Mouse (Mus musculus) embryonic facial prominence, embryonic 10.5 days (tissue): ENCODE measurements around the gene Rassf10. TPM values are rescaled to one million over a fixed set of nuclear protein-coding genes. Genes with fewer than 3 reads are reported as not detected.
"Not testable (repeated sequence)": the region's sequence is repeated elsewhere in the genome, so short reads cannot be mapped to it uniquely, and the experiment has no call there.

Experiments
- DNase-seq: peaks from one replicate; pipeline ENCODE4 v3.0.0-alpha.2; 2017; ENCODE audit warnings: low spot score
- H3K27ac ChIP-seq: fragments of 300-500 bp; sonication (generic); replicated peaks from 2 replicates; pipeline ENCODE4 v1.5.1; 2016; ENCODE audit warnings: mild to moderate bottlenecking
- H3K27me3 ChIP-seq: fragments of 300-500 bp; sonication (generic); replicated peaks from 2 replicates; pipeline ENCODE4 v1.6.1; 2016; ENCODE audit warnings: low read depth, mild to moderate bottlenecking; ENCODE audit not compliant: poor library complexity, severe bottlenecking
- H3K36me3 ChIP-seq: fragments of 300-500 bp; sonication (generic); replicated peaks from 2 replicates; pipeline ENCODE4 v1.6.1; 2016; ENCODE audit warnings: mild to moderate bottlenecking, moderate library complexity
- H3K4me1 ChIP-seq: fragments of 300-500 bp; sonication (generic); 2 replicates; pipeline ENCODE4 v1.6.1; 2016
- H3K4me3 ChIP-seq: fragments of 300-500 bp; sonication (generic); 2 replicates; pipeline ENCODE4 v1.5.1; 2016; ENCODE audit warnings: mild to moderate bottlenecking, moderate library complexity
- H3K9me3 ChIP-seq: fragments of 300-500 bp; sonication (generic); 2 replicates; pipeline ENCODE4 v1.6.1; 2016; ENCODE audit warnings: mild to moderate bottlenecking
- WGBS: fragments of 180-500 bp; shearing (Covaris S2); methylation state at CpG from one replicate; pipeline ENCODE4 v1.1.7; 2016; 5-methylcytosine and 5-hydroxymethylcytosine counted together
- polyA plus RNA-seq: library from polyadenylated mRNA; unstranded; fragments of >200 nt; fragmentation: Nextera tagmentation; extraction: Ambion mirVana; gene quantifications from 2 replicates; pipeline ENCODE4 v1.2.1, GENCODE M21; 2016

The Rassf10 gene
- polyA plus RNA-seq, 1 experiment from 2014 or later, result 2.3 TPM

DNA sequence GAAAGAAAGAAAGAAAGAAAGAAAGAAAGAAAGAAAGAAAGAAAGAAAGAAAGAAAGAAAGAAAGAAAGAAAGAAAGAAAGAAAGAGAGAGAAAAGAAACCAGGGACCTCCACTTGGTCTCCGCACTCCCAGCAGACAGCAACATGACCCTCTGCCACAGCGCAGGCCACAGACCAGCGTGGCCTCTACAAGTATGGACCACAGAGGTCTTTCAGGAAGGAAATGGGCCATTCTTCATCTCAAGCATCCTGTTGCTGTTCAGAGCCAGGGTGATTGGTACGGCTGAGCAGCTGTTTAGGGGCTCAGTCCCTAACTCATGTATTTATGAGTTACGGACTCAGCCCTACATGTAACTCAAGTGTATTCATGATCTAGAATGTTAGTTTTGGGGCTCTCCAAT, 17.9 kb upstream of the Rassf10 start:
- H3K27ac ChIP-seq, H3K9me3 ChIP-seq, H3K4me1 ChIP-seq, DNase-seq, H3K36me3 ChIP-seq, H3K27me3 ChIP-seq, H3K4me3 ChIP-seq: not testable (repeated sequence)
- 89% methylated on average over 5 of the region's 5 CpGs for WGBS

DNA sequence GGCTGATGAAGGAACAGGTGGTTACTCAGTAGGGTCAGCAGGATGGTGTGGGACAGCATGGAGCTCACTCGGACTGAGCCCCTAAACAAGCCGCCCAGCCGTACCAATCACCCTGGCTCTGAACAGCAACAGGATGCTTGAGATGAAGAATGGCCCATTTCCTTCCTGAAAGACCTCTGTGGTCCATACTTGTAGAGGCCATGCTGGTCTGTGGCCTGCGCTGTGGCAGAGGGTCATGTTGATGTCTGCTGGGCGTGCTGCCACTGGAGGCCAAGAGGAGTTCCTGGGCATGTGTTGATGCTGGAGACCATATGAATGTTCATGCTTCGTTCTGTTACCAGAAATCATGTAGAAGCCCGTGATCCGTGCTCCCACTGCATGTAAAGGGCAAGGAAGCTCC, 16.7 kb upstream of the Rassf10 start:
- no peak for DNase-seq
- Histone ChIP-seq H3K9me3 (no peaks in the 10 kb centered on the region), H3K4me3 (no peak overlapping the region), H3K36me3 (no peaks in the 10 kb centered on the region), H3K4me1 (no peaks in the 10 kb centered on the region; the same call in 1 of the 2 replicates), H3K27me3 (no peaks in the 10 kb centered on the region), H3K27ac (no peak overlapping the region)
- 93% methylated on average over 8 of the region's 8 CpGs for WGBS

DNA sequence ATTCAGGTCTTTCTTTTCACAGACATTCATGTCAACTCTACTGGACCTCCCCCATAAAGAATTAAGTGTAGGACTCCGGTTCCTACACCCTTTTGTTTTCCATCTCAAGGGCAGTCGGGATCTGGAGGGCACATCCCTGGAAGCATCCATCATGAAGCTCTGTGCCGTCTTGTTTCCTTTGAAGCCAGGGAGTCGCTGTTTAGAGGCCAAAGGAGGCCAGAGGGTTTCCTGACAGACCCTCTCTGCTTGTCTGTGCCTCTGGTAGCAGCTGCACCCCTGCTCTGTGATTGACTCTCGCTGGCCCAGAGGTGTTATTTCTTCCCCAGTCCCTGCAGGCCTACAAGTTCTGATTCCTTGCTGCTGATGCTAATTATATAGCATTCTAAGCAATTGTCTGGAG, 14.8 kb upstream of the Rassf10 start:
- Histone ChIP-seq H3K27ac (no peak overlapping the region), H3K9me3 (no peaks in the 10 kb centered on the region), H3K4me1 (no peaks in the 10 kb centered on the region; the same call in 1 of the 2 replicates), H3K36me3 (no peaks in the 10 kb centered on the region), H3K27me3 (no peaks in the 10 kb centered on the region), H3K4me3 (no peak overlapping the region)
- 57% methylated on average over 5 of the region's 5 CpGs for WGBS
- no peak for DNase-seq

DNA sequence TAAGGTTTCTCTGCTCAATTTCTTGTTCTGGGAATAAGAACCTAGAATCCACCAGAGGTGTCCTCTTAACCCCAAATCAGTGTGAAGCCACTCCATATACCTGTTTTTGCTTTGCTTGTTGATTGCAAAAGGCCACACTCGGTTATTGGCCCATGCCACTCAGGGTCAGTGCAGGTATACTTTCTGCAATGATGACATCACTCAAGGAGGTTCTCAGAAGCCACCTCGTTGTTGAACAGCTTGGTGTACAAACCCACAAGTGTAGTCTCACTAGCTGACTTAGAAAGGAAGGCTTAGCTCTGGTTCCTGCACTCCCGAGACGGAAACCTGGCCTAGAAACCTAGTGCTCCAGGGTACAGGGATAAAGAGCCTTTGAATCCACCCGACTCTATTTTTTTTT, 11.2 kb upstream of the Rassf10 start:
- no peak overlapping the region for H3K27ac ChIP-seq
- H3K9me3 ChIP-seq, result no peaks in the 10 kb centered on the region
- no peaks in the 10 kb centered on the region for H3K36me3 ChIP-seq
- no peak for DNase-seq
- 82% methylated on average over 5 of the region's 5 CpGs for WGBS
- H3K4me3 ChIP-seq, result no peak overlapping the region
- H3K4me1 ChIP-seq, result no peaks in the 10 kb centered on the region; the same call in 1 of the 2 replicates
- H3K27me3 ChIP-seq, result no peaks in the 10 kb centered on the region

DNA sequence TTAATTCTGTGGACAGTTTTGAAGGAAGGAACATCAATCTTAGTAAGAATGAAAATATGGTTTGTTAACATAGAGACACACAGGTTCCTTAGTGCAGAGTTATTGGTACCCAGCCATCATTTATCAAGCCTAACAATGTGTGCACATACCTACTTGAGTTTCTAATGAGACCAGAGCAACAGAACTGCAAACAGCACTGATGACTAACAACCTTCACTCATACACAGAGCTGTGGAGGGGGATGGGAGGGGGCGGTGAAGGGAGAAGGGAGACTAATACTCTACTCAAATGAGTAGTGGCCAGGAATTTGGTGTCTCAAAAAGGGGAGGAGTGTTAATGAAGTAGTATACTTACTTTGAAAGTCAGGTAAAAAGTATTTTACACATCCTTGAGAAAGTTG, 10.7 kb upstream of the Rassf10 start:
- 90% methylated on average over 1 of the region's 1 CpGs for WGBS

DNA sequence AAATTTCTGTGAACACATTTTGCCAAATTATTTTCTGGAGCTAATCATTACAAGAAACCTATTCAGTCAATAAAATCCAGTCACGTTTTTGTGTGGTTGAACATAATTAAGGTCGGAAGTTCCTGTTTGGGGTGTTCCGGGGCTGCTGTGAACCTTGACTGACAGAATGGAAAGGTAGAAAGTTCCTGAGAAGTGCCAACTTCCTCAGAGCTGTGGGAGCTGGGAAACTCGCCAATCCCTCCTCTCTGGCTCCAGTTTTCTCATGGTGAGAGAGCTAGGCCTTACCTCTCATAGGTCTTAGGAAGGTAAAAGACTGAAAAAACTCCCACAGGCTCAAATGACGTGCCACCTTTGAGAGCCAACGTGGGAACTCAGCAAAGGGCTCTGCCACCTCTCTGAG, 7.1 kb upstream of the Rassf10 start:
- WGBS, result 63% methylated on average over 6 of the region's 6 CpGs
- peaks cover 13% of the 10 kb centered on the region; the same call in 1 of the 2 replicates for H3K27me3 ChIP-seq
- no peak overlapping the region for H3K27ac ChIP-seq
- H3K4me3 ChIP-seq, result no peak overlapping the region
- no peak for DNase-seq
- peaks cover 4% of the 10 kb centered on the region; the same call in 1 of the 2 replicates for H3K4me1 ChIP-seq
- no peaks in the 10 kb centered on the region for H3K36me3 ChIP-seq
- no peaks in the 10 kb centered on the region for H3K9me3 ChIP-seq

More for the DNA sequence above, 10.7 kb upstream of the Rassf10 start:
- Histone ChIP-seq H3K27ac (no peak overlapping the region), H3K36me3 (no peaks in the 10 kb centered on the region), H3K4me1 (no peaks in the 10 kb centered on the region; the same call in 1 of the 2 replicates), H3K27me3 (no peaks in the 10 kb centered on the region), H3K9me3 (no peaks in the 10 kb centered on the region), H3K4me3 (no peak overlapping the region)
- DNase-seq, result no peak

DNA sequence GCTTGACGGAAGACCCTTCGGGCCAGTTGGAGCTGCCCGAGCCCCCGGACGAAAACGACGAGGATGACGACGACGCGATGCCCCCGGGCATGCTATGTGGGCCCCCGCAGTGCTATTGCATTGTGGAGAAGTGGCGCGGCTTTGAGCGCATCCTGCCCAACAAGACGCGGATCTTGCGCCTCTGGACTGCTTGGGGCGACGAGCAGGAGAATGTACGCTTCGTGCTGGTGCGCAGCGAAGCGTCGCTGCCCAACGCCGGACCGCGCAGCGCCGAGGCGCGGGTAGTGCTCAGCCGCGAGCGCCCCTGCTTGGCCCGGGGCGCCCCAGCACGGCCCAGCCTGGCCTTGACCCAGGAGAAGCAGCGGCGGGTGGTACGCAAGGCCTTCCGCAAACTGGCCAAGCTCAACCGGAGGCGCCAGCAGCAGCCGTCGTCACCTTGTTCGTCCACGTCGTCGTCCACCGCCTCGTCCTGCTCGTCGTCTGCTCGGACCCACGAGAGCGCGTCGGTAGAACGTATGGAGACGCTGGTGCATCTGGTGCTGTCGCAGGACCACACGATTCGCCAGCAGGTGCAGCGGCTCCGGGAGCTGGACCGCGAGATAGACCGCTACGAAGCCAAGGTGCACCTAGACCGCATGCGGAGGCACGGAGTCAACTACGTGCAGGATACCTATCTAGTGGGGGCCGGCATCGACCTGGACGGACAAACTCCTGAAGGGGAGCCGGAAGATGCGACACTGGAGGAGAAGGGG, 765 bp downstream of the Rassf10 start:
- peaks cover 38% of the 10 kb centered on the region for H3K4me1 ChIP-seq
- H3K9me3 ChIP-seq, result no peaks in the 10 kb centered on the region
- WGBS, result 1% methylated on average over 82 of the region's 82 CpGs
- peak overlapping the region; percentile 57 for H3K4me3 ChIP-seq
- H3K27ac ChIP-seq, result peak overlapping the region; percentile 59
- DNase-seq, result peak; percentile 57
- peaks cover 75% of the 10 kb centered on the region for H3K27me3 ChIP-seq
- H3K36me3 ChIP-seq, result no peaks in the 10 kb centered on the region

DNA sequence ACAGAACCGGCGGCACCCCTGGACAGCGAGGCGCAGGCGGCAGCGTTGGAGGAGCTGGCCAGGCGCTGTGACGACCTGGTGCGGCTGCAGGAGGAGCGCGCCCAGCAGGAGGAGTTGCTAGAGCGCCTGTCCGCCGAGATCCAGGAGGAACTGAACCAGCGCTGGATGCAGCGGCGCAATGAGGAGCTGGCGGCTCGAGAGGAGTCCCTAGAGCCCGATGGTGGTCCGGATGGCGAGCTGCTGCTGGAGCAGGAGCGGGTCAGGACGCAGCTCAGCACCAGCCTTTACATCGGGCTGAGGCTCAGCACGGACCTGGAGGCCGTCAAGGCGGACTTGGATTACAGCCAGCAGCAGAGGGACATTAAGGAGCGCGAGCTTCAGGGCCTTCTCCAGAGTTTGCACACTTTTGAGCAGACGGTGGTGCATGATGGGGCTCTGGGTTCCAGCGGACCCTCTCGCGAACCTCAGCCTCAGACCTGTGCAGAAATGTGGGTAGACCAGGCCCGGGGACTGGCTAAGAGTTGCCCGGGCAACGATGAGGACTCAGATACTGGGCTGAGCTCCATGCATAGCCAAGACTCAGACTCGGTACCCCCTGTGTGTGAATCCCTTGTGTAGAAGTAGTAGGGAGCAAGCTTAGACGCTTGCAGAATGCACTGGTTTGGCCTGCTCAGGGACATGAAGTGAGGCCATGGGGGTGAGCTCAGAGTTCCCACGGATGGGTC, 1.5 kb downstream of the Rassf10 start:
- Histone ChIP-seq H3K4me3 (peak overlapping the region; percentile 57), H3K27me3 (peaks cover 75% of the 10 kb centered on the region), H3K9me3 (no peaks in the 10 kb centered on the region), H3K4me1 (peaks cover 37% of the 10 kb centered on the region), H3K36me3 (no peaks in the 10 kb centered on the region), H3K27ac (peak overlapping the region; percentile 59; the same call in 1 of the 2 replicates)
- peak; percentile 65 for DNase-seq
- whole genome bisulfite sequencing, result 4% methylated on average over 40 of the region's 40 CpGs

DNA sequence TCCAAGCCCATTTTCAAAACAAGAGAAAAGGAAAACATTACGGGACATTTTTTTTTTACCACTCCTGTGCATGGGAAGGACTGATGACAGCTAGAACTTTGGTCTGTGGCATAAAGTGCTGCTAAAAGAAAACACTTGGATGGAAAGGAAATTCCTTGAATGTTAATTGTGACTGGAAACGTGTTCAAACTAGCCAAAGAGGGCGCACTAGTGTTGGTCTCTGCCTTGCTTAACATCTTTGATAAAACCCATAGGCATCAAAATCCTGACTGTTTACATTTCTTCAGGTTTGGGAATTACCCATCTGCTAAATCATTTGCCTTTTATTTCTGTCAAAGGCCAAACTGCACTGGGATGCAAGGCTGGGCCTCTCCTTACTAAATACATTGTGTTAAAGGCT, 2.2 kb downstream of the Rassf10 start:
- Histone ChIP-seq H3K4me3 (peak overlapping the region; percentile 57), H3K4me1 (peaks cover 37% of the 10 kb centered on the region), H3K27me3 (peaks cover 69% of the 10 kb centered on the region), H3K27ac (no peak overlapping the region), H3K9me3 (no peaks in the 10 kb centered on the region), H3K36me3 (no peaks in the 10 kb centered on the region)
- WGBS, result 31% methylated on average over 3 of the region's 3 CpGs
- DNase-seq, result no peak

DNA sequence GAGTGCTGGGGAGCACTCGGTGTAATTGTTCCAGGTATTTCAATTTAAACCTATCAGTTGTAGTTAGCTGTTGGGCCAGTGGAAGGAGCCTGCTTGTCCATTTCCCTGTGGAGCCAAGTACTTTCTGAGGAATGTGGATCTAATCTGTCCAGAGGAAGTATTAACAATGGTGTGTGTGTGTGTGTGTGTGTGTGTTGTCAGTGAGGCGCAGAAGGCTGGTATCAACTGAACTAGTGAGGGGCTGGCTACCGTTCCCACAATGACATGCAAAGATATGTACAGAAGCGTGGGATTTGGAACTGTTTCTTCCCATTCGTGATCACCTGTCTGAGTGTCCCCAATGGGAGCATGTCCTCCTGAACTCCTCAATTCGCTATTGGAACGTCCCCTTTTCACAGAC, 3.2 kb downstream of the Rassf10 start:
- DNase-seq, result peak; percentile 16
- WGBS, result 55% methylated on average over 7 of the region's 7 CpGs
- H3K27ac ChIP-seq, result no peak overlapping the region
- peaks cover 37% of the 10 kb centered on the region for H3K4me1 ChIP-seq
- H3K9me3 ChIP-seq, result no peaks in the 10 kb centered on the region
- peak overlapping the region; percentile 17; the same call in 1 of the 2 replicates for H3K4me3 ChIP-seq
- no peaks in the 10 kb centered on the region for H3K36me3 ChIP-seq
- peaks cover 63% of the 10 kb centered on the region for H3K27me3 ChIP-seq

DNA sequence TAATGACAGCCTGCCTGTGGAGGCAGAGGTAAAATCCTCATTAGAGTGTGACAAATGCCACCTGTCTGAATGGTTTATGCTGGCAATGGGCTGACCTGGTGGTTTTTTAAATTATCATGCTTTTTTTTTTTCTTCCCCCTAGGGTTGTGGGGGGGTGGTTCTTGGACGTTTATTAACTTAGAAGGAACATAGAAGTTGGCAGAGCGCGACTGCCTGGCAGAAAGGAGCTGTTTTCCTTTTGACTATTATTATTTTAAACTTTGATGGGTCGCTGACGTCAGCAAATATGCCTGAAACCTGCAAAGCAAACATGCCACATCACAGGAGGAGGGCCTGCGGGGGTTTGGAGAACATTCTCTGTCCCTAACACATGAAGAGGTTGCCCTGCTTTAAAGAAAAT, 3.9 kb downstream of the Rassf10 start:
- Histone ChIP-seq H3K27me3 (peaks cover 63% of the 10 kb centered on the region), H3K4me3 (no peak overlapping the region), H3K4me1 (peaks cover 37% of the 10 kb centered on the region), H3K9me3 (no peaks in the 10 kb centered on the region), H3K36me3 (no peaks in the 10 kb centered on the region), H3K27ac (no peak overlapping the region)
- 50% methylated on average over 6 of the region's 6 CpGs for WGBS
- DNase-seq, result no peak

DNA sequence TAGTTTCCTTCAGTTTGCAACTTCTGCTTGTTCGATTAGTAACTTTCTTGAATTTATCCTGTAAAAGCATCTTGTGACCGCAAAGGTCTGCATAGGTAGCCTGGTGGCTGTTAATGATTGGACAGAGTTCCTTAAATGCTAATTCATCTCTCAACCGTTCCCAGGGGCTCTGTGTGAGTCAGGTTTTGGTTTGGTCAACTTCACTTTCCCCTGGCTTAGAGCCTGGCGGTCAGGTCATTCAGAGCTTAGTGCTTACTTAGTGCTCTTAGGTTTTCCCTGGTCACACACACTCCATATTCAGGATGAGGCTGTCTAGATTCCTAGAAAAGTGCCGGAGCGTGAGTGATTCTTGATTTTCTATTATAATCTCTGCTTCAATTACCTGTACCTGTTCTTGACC, 12.6 kb downstream of the Rassf10 start:
- no peak for DNase-seq
- WGBS, result 56% methylated on average over 6 of the region's 6 CpGs

DNA sequence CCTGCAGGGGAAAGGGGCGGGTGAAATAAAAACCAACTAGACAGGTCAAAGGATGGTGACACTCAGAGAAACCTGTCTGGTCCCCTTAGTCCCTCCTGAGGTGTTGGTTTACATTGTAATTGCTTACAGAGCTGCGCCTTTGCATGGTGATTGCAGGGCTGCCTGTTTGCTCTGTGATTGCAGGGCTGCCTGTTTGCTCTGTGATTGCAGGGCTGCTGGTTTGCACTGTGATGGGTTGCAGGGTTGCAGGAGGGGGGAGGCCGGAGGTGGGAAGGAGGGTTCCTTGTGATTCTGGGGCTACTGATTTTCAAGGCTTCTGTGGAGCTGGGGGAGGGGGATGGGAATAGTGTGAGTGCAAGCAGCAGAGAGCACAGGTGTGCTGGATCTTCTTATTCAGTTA, 13.0 kb downstream of the Rassf10 start:
- DNase-seq, result peak; percentile 64
- peaks cover 23% of the 10 kb centered on the region for H3K4me1 ChIP-seq
- WGBS, result 16% methylated on average over 3 of the region's 3 CpGs
- no peak overlapping the region for H3K4me3 ChIP-seq
- H3K27ac ChIP-seq, result no peak overlapping the region
- no peaks in the 10 kb centered on the region for H3K27me3 ChIP-seq
- H3K36me3 ChIP-seq, result no peaks in the 10 kb centered on the region
- peaks cover 8% of the 10 kb centered on the region for H3K9me3 ChIP-seq

More for the DNA sequence above, 12.6 kb downstream of the Rassf10 start:
- Histone ChIP-seq H3K4me1 (peaks cover 23% of the 10 kb centered on the region), H3K4me3 (no peak overlapping the region), H3K27me3 (no peaks in the 10 kb centered on the region), H3K9me3 (peaks cover 8% of the 10 kb centered on the region), H3K36me3 (no peaks in the 10 kb centered on the region), H3K27ac (no peak overlapping the region)
